Comparison of ENCODE assay signal across 15 mouse cellular contexts in genomic region chr1:156963871-156964585, GRCm38 (mm10). TPM values are rescaled to one million over a fixed set of nuclear protein-coding genes. Genes with fewer than 3 reads are reported as not detected.
DNase-seq lines count a peak whose midpoint lies in the region; ATAC-seq and TF ChIP-seq lines count a peak whose summit lies in the region.
"Had no signal": no experiment of that assay in that cellular context is flagged by ENCODE, and none has a peak within 500 bp of the region (broad histone marks: within the 10 kb centered on the region; RNA-seq: fewer than 3 reads in every experiment).

No protein-coding gene starts in this region.

- no peak overlapping the region for H3K27ac ChIP-seq in embryonic facial prominence, embryonic 11.5 days (replicated peaks; ENCODE audit: low read depth, low read length)
- peak overlapping the region; percentile 5; the same call in 1 of the 2 replicates for H3K27ac ChIP-seq in limb, embryonic 15.5 days
- no peak overlapping the region for H3K27ac ChIP-seq in lung, postnatal 0 days (ENCODE audit: low read length)
- H3K27ac ChIP-seq: heart, embryonic 15.5 days; layer of hippocampus, adult 2 months; liver, embryonic 14.5 days; neural tube, embryonic 15.5 days had no signal

- ATAC-seq in embryonic facial prominence, embryonic 11.5 days (replicated peaks; ENCODE audit: insufficient number of reproducible peaks, low FRiP score, low TSS enrichment, low read depth): no peak
- ATAC-seq in limb, embryonic 15.5 days (ENCODE audit: insufficient number of reproducible peaks, low FRiP score, low TSS enrichment, low read depth): 0 out of 2 replicates have a peak, but pooled peaks have one; percentile 10
- ATAC-seq in lung, postnatal 0 days: no peak
- ATAC-seq: activated CD4-positive, CD25-positive, alpha-beta regulatory T cell, adult 4 months; intestine, embryonic 16.5 days had no signal

- no peak overlapping the region for H3K4me3 ChIP-seq in embryonic facial prominence, embryonic 11.5 days (ENCODE audit: low read depth, low read length)
- H3K4me3 ChIP-seq in limb, embryonic 15.5 days: no peak overlapping the region
- H3K4me3 ChIP-seq in lung, postnatal 0 days (ENCODE audit: low read depth, low read length): no peak overlapping the region
- H3K4me3 ChIP-seq: heart, embryonic 15.5 days; layer of hippocampus, adult 2 months; neural tube, embryonic 15.5 days had no signal

- 26% methylated on average over 7 of the region's 7 CpGs for WGBS in embryonic facial prominence, embryonic 11.5 days
- 15% methylated on average over 7 of the region's 7 CpGs for whole genome bisulfite sequencing in limb, embryonic 15.5 days
- 32% methylated on average over 7 of the region's 7 CpGs for WGBS in lung, postnatal 0 days

- H3K36me3 ChIP-seq in embryonic facial prominence, embryonic 11.5 days (replicated peaks; ENCODE audit: control insufficient read depth, insufficient read depth, low read depth, low read length): no peaks in the 10 kb centered on the region
- H3K36me3 ChIP-seq in limb, embryonic 15.5 days: no peaks in the 10 kb centered on the region
- no peaks in the 10 kb centered on the region for H3K36me3 ChIP-seq in lung, postnatal 0 days (ENCODE audit: insufficient read depth, low read length)
- H3K36me3 ChIP-seq: G1E; heart, embryonic 15.5 days; neural tube, embryonic 15.5 days had no signal

- TF ChIP-seq EP300 in lung, postnatal 0 days (IDR thresholded peaks at IDR 0.05): no peak

- peak; percentile 15 to 22 for DNase-seq in cerebellum, postnatal 14 days
- no peak for DNase-seq in cerebellum, postnatal 25 days
- DNase-seq in left cerebral cortex, postnatal 4 days: peak; percentile 23
- no peak for DNase-seq in left cerebral cortex, postnatal 36 days (ENCODE audit: low spot score in 2 of 2)
- peak; percentile 45 for DNase-seq in embryonic facial prominence, embryonic 11.5 days (ENCODE audit: low spot score)
- DNase-seq in layer of hippocampus, adult 9-10 months (ENCODE audit: low spot score): no peak
- DNase-seq in lung, postnatal 0 days (ENCODE audit: low spot score): no peak

- H3K4me2 ChIP-seq in embryonic facial prominence, embryonic 11.5 days (ENCODE audit: low read depth, low read length): no peak overlapping the region
- no peak overlapping the region for H3K4me2 ChIP-seq in limb, embryonic 15.5 days
- no peak overlapping the region for H3K4me2 ChIP-seq in lung, postnatal 0 days (replicated peaks; ENCODE audit: low read depth, low read length)
- H3K4me2 ChIP-seq: heart, embryonic 15.5 days; neural tube, embryonic 15.5 days had no signal

- H3K4me1 ChIP-seq in embryonic facial prominence, embryonic 11.5 days (ENCODE audit: control insufficient read depth, insufficient read depth, low read length): peaks cover 3% of the 10 kb centered on the region; the same call in 1 of the 2 replicates
- H3K4me1 ChIP-seq in limb, embryonic 15.5 days: peaks cover 11% of the 10 kb centered on the region; the same call in 1 of the 2 replicates
- no peaks in the 10 kb centered on the region for H3K4me1 ChIP-seq in lung, postnatal 0 days (ENCODE audit: insufficient read depth, low read depth, low read length)
- H3K4me1 ChIP-seq: neural tube, embryonic 15.5 days had no signal

- intact Hi-C loops in left cerebral cortex, postnatal 4 days (cut with DNase I): no loop called here
- intact Hi-C loops in left cerebral cortex, postnatal 36 days (cut with DNase I): no loop called here

- no peak overlapping the region for H3K9ac ChIP-seq in embryonic facial prominence, embryonic 11.5 days (replicated peaks; ENCODE audit: low read length)
- H3K9ac ChIP-seq in limb, embryonic 15.5 days: no peak overlapping the region
- H3K9ac ChIP-seq in lung, postnatal 0 days (replicated peaks; ENCODE audit: low read depth): no peak overlapping the region
- H3K9ac ChIP-seq: heart, embryonic 15.5 days; liver, embryonic 14.5 days; neural tube, embryonic 15.5 days had no signal

- TF ChIP-seq CTCF in lung, postnatal 0 days (IDR thresholded peaks at IDR 0.05): no peak

- no peaks in the 10 kb centered on the region for H3K27me3 ChIP-seq in embryonic facial prominence, embryonic 11.5 days (ENCODE audit: control insufficient read depth, insufficient read depth, low read length)
- no peaks in the 10 kb centered on the region for H3K27me3 ChIP-seq in limb, embryonic 15.5 days
- no peaks in the 10 kb centered on the region for H3K27me3 ChIP-seq in lung, postnatal 0 days (replicated peaks; ENCODE audit: insufficient read depth, low read length)
- H3K27me3 ChIP-seq: heart, embryonic 15.5 days; neural tube, embryonic 15.5 days had no signal

- no peaks in the 10 kb centered on the region for H3K9me3 ChIP-seq in embryonic facial prominence, embryonic 11.5 days (replicated peaks; ENCODE audit: control insufficient read depth, low read length)
- no peaks in the 10 kb centered on the region for H3K9me3 ChIP-seq in limb, embryonic 15.5 days
- no peaks in the 10 kb centered on the region for H3K9me3 ChIP-seq in lung, postnatal 0 days (ENCODE audit: low read length)
- H3K9me3 ChIP-seq: G1E; heart, embryonic 15.5 days; neural tube, embryonic 15.5 days had no signal

RNA-seq across cellular contexts. Expression of gene Ralgps2, which starts 24.6 kb away (rescaled TPM):
- total RNA-seq in left cerebral cortex, postnatal 4 days (2021): 10 to 100 TPM; 82.8 to 98.0 TPM
- 10 to 100 TPM; 32.0 to 50.1 TPM for total RNA-seq in left cerebral cortex, postnatal 36 days (2021)
- 76.1 and 84.9 TPM in 2 replicates for polyA plus RNA-seq in embryonic facial prominence, embryonic 11.5 days (2014; fragmentation: Nextera tagmentation; extraction: Ambion mirVana)
- polyA plus RNA-seq in limb, embryonic 15.5 days (2015; fragmentation: Nextera tagmentation; extraction: Ambion mirVana): 84.1 and 88.8 TPM in 2 replicates
- polyA plus RNA-seq in lung, postnatal 0 days (2015; fragmentation: Nextera tagmentation; extraction: Ambion mirVana): 38.3 and 42.5 TPM in 2 replicates

Comparison
In these comparisons a context has a peak if more than half of its experiments do, and no peak if none do; other contexts are left out.
1. DNase-seq: peak in cerebellum, postnatal 14 days (2 of 2), left cerebral cortex, postnatal 4 days (single experiment) and embryonic facial prominence, embryonic 11.5 days (single experiment); none in cerebellum, postnatal 25 days (0 of 2), left cerebral cortex, postnatal 36 days (0 of 2), layer of hippocampus, adult 9-10 months (single experiment) and lung, postnatal 0 days (single experiment).